Mouse (Mus musculus): ENCODE data around the gene Slc25a5. TPM values are rescaled to one million over a fixed set of nuclear protein-coding genes. Genes with fewer than 3 reads are reported as not detected.
A peak's percentile ranks its signal among the peaks of the same experiment; 100 is the strongest.

The Slc25a5 gene
- polyA plus RNA-seq, 1 experiment from 2014 or later = 1,122 TPM

GRCm38 (mm10) chrX:36815022-36815421 lies 19.6 kb downstream of the Slc25a5 start:
- WGBS = 79% methylated on average over 4 of the region's 4 CpGs
- peak overlapping the region; percentile 53 for H3K27ac ChIP-seq (replicated peaks)
- ATAC-seq (ENCODE audit: low FRiP score, low TSS enrichment) (no peak), DNase-seq (ENCODE audit: low spot score) (no peak)
- no peaks in the 10 kb centered on the region for H3K27me3 ChIP-seq (ENCODE audit: control insufficient read depth, insufficient read depth, low read length)
- TF ChIP-seq CTCF (IDR thresholded peaks at IDR 0.05; ENCODE audit: low read depth) = no peak
- H3K36me3 ChIP-seq (ENCODE audit: control insufficient read depth, insufficient read depth, low read length) = no peaks in the 10 kb centered on the region
- no peaks in the 10 kb centered on the region for H3K9me3 ChIP-seq (ENCODE audit: control insufficient read depth, low read length)
- H3K9ac ChIP-seq (ENCODE audit: low read length) = no peak overlapping the region
- no peaks in the 10 kb centered on the region for H3K4me1 ChIP-seq (replicated peaks; ENCODE audit: control insufficient read depth, insufficient read depth)
- no peak overlapping the region for H3K4me2 ChIP-seq (replicated peaks; ENCODE audit: low read depth)
- no peak overlapping the region for H3K4me3 ChIP-seq (ENCODE audit: low read depth, low read length)

DNA sequence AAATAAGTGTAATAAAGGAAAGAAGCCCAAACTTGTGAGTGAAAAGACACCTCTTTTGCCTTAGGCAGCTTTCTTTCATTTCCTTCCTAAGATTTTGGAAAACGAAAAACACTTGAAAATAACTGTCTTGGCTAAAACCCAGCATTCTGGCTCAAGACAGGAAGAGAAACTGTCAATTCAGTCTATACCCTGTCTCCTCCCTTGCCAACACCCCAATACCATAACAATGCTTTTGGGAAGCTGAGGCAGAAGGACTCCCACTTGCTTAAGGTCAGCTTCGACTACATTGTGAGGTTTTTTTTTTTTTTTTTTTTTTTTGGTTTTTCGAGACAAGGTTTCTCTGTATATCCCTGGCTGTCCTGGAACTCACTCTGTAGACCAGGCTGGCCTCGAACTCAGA lies 20.0 kb downstream of the Slc25a5 start:
- TF ChIP-seq CTCF (IDR thresholded peaks at IDR 0.05; ENCODE audit: low read depth) = no peak
- TF ChIP-seq EP300 (optimal IDR thresholded peaks at IDR 0.05) = no peak
- Histone ChIP-seq H3K36me3 (ENCODE audit: control insufficient read depth, insufficient read depth, low read length) (no peaks in the 10 kb centered on the region), H3K9me3 (ENCODE audit: control insufficient read depth, low read length) (no peaks in the 10 kb centered on the region), H3K27me3 (ENCODE audit: control insufficient read depth, insufficient read depth, low read length) (no peaks in the 10 kb centered on the region), H3K4me2 (replicated peaks; ENCODE audit: low read depth) (no peak overlapping the region), H3K4me3 (ENCODE audit: low read depth, low read length) (no peak overlapping the region), H3K4me1 (replicated peaks; ENCODE audit: control insufficient read depth, insufficient read depth) (no peaks in the 10 kb centered on the region), H3K27ac (replicated peaks) (no peak overlapping the region), H3K9ac (ENCODE audit: low read length) (no peak overlapping the region)
- no peak for ATAC-seq (ENCODE audit: low FRiP score, low TSS enrichment)
- no peak for DNase-seq (ENCODE audit: low spot score)
- WGBS = 69% methylated on average over 2 of the region's 4 CpGs

DNA sequence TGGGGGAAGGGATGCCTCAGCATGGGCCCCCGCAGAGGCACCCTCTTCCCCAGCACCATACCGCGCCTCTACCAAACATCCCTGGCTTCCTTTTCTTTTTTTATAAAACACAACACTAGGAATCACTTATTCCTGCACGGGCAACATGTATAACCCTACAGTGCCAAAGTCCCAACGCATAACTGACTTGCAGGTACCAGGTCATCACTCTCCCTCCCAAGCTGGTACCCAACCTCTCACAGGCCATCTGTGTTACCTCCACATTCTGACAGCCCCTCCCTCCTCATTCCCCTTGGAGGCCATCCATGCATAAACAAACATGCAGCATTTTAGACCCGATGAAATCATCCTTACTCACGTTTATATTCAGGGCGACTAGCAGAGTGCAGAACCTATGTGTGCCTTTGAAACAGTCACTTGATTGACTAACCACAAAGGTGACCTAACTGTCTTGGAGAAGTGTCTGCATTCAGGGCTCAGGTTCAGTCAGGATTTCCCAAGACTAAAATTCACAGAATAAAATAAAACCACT lies 21.0 kb downstream of the Slc25a5 start:
- Histone ChIP-seq H3K4me3 (ENCODE audit: low read depth, low read length) (no peak overlapping the region), H3K4me2 (replicated peaks; ENCODE audit: low read depth) (peak overlapping the region; percentile 35), H3K27ac (replicated peaks) (peak overlapping the region; percentile 82), H3K27me3 (ENCODE audit: control insufficient read depth, insufficient read depth, low read length) (no peaks in the 10 kb centered on the region), H3K36me3 (ENCODE audit: control insufficient read depth, insufficient read depth, low read length) (no peaks in the 10 kb centered on the region), H3K4me1 (replicated peaks; ENCODE audit: control insufficient read depth, insufficient read depth) (no peaks in the 10 kb centered on the region), H3K9ac (ENCODE audit: low read length) (no peak overlapping the region), H3K9me3 (ENCODE audit: control insufficient read depth, low read length) (no peaks in the 10 kb centered on the region)
- ATAC-seq (ENCODE audit: low FRiP score, low TSS enrichment) (peak; percentile 33; the same call in 1 of the 2 replicates), DNase-seq (ENCODE audit: low spot score) (no peak)
- TF ChIP-seq EP300 (optimal IDR thresholded peaks at IDR 0.05) (no peak), CTCF (IDR thresholded peaks at IDR 0.05; ENCODE audit: low read depth) (no peak)
- WGBS = 29% methylated on average over 8 of the region's 8 CpGs

DNA sequence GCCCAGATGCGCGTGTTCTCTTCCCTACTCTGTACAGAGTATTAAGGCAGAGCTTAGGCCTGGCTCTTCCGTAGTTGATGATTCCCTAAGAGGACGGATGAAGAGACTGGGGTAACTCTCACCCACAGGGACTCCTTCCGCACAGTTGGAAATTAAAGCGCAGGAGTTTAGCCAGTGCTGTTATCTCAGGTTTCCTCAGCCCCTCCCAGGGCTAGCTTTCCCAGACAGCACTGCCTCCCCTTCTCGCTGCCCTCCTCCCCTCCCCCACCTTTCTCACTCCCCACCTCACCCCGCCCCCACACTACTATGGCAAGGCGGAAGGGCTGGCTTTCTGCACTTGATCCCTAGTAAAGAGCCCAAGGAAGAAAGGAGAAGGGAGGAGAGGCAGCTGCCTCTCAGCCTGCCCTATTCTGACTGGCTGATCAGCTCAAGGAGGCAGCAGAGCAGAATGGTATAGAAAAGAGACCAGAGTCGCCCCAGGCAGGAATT lies 21.5 kb downstream of the Slc25a5 start:
- ATAC-seq (ENCODE audit: low FRiP score, low TSS enrichment) (peak; percentile 71), DNase-seq (ENCODE audit: low spot score) (peak; percentile 72)
- Histone ChIP-seq H3K36me3 (ENCODE audit: control insufficient read depth, insufficient read depth, low read length) (no peaks in the 10 kb centered on the region), H3K27ac (replicated peaks) (peak overlapping the region; percentile 82), H3K9me3 (ENCODE audit: control insufficient read depth, low read length) (no peaks in the 10 kb centered on the region), H3K27me3 (ENCODE audit: control insufficient read depth, insufficient read depth, low read length) (no peaks in the 10 kb centered on the region), H3K4me1 (replicated peaks; ENCODE audit: control insufficient read depth, insufficient read depth) (no peaks in the 10 kb centered on the region), H3K9ac (ENCODE audit: low read length) (no peak overlapping the region), H3K4me3 (ENCODE audit: low read depth, low read length) (no peak overlapping the region), H3K4me2 (replicated peaks; ENCODE audit: low read depth) (peak overlapping the region; percentile 35)
- WGBS = 26% methylated on average over 9 of the region's 10 CpGs
- no peak for TF ChIP-seq EP300 (optimal IDR thresholded peaks at IDR 0.05)
- no peak for TF ChIP-seq CTCF (IDR thresholded peaks at IDR 0.05; ENCODE audit: low read depth)

DNA sequence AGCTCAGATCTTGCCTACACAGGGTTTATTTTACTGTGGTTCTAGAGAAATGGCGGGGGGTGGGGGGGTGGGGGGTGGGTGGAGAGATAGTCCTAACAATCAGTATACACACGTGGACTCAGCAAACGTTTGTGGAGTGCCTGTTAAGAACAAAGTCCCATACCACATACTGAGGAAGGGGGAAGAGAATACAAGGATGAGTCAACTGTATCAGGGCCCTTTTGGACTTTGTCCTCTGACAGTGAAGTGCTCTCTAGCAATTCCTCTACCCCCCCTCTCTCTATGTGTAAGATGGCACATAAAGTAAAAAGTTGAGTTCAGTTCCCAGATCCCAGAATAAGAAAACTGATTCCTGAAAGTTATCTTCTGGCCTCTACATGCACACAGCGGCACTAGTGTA lies 24.1 kb downstream of the Slc25a5 start:
- Histone ChIP-seq H3K9me3 (ENCODE audit: control insufficient read depth, low read length) (no peaks in the 10 kb centered on the region), H3K4me1 (replicated peaks; ENCODE audit: control insufficient read depth, insufficient read depth) (no peaks in the 10 kb centered on the region), H3K4me2 (replicated peaks; ENCODE audit: low read depth) (no peak overlapping the region), H3K27ac (replicated peaks) (no peak overlapping the region), H3K9ac (ENCODE audit: low read length) (no peak overlapping the region), H3K4me3 (ENCODE audit: low read depth, low read length) (no peak overlapping the region), H3K36me3 (ENCODE audit: control insufficient read depth, insufficient read depth, low read length) (no peaks in the 10 kb centered on the region), H3K27me3 (ENCODE audit: control insufficient read depth, insufficient read depth, low read length) (no peaks in the 10 kb centered on the region)
- TF ChIP-seq EP300 (optimal IDR thresholded peaks at IDR 0.05) = no peak
- no peak for TF ChIP-seq CTCF (IDR thresholded peaks at IDR 0.05; ENCODE audit: low read depth)
- DNase-seq (ENCODE audit: low spot score) (no peak), ATAC-seq (ENCODE audit: low FRiP score, low TSS enrichment) (no peak)
- 51% methylated on average over 4 of the region's 4 CpGs for WGBS

- ATAC-seq (ENCODE audit: low FRiP score, low TSS enrichment) (peak; percentile 42), DNase-seq (ENCODE audit: low spot score) (peak; percentile 58)
- H3K4me3 ChIP-seq (ENCODE audit: low read depth, low read length) = no peak overlapping the region
- no peaks in the 10 kb centered on the region for H3K27me3 ChIP-seq (ENCODE audit: control insufficient read depth, insufficient read depth, low read length)
- no peaks in the 10 kb centered on the region for H3K4me1 ChIP-seq (replicated peaks; ENCODE audit: control insufficient read depth, insufficient read depth)
- no peaks in the 10 kb centered on the region for H3K36me3 ChIP-seq (ENCODE audit: control insufficient read depth, insufficient read depth, low read length)
- H3K9me3 ChIP-seq (ENCODE audit: control insufficient read depth, low read length) = no peaks in the 10 kb centered on the region
- TF ChIP-seq EP300 (optimal IDR thresholded peaks at IDR 0.05) (no peak), CTCF (IDR thresholded peaks at IDR 0.05; ENCODE audit: low read depth) (peak; percentile 79)
- H3K4me2 ChIP-seq (replicated peaks; ENCODE audit: low read depth) = no peak overlapping the region
- H3K27ac ChIP-seq (replicated peaks) = no peak overlapping the region
- 18% methylated on average over 4 of the region's 4 CpGs for WGBS
- H3K9ac ChIP-seq (ENCODE audit: low read length) = no peak overlapping the region
These were observed 24.8 kb downstream of the Slc25a5 start for GRCm38 (mm10) chrX:36820201-36820600.

Data from stomach, postnatal 0 days (tissue).